Mouse (Mus musculus) cerebellum, adult 2 months (tissue): Measurements from ENCODE around the gene Neurl3.

Source experiments
- CTCF ChIP-seq: fragments of 200-500 bp; IDR thresholded peaks from 2 replicates; pipeline ENCODE4 v1.5.1; 2011; ENCODE audit warnings: low read depth, mild to moderate bottlenecking, control low read depth, low read length, moderate library complexity, borderline replicate concordance; ENCODE audit not compliant: insufficient read depth
- POLR2A ChIP-seq: fragments of 200-500 bp; IDR thresholded peaks from 2 replicates; pipeline ENCODE4 v1.6.1; 2011; ENCODE audit warnings: low read length, control low read depth, borderline replicate concordance; ENCODE audit not compliant: insufficient read depth

DNA sequence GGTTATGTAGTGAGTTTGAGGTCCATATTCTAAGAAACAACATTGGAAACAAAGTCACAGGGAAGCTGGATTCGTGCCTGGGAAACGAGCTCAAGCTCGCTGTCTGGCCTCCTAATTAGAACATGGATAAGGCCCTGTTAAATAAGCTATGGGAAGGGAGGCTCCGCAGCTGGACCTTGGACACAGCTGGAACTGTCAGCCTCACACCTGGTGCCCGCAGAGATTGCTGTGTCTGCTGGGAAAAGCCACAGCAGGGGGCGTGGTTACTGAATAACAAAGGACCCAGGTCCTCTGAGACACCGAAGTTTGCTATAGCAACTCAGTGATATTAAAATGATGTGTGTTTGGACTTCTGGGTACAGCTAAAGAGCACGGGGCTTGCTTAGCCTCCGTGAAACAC, 23.1 kb downstream of the Neurl3 start:
- no peak for TF ChIP-seq POLR2A
- no peak for TF ChIP-seq CTCF
